Mouse (Mus musculus) heart, embryonic 16.5 days (tissue): ENCODE results near the gene Ube2ql1. TPM values are rescaled to one million over a fixed set of nuclear protein-coding genes. Genes with fewer than 3 reads are reported as not detected.
A peak's percentile ranks its signal among the peaks of the same experiment; 100 is the strongest.

Source experiments
- ATAC-seq: fragments of 200-750 bp; cut with Nextera tagmentation; replicated peaks from 2 replicates; pipeline ENCODE4 v1.8.0; 2017; ENCODE audit warnings: moderate number of reproducible peaks; ENCODE audit not compliant: insufficient read depth, low FRiP score; ENCODE audit errors: extremely low read depth
- H3K27ac ChIP-seq: fragments of 300-500 bp; sonication (generic); 2 replicates; pipeline ENCODE4 v1.5.1; 2014; ENCODE audit warnings: mild to moderate bottlenecking, low read length, control low read depth, moderate library complexity
- H3K27me3 ChIP-seq: fragments of 300-500 bp; sonication (generic); 2 replicates; pipeline ENCODE4 v1.6.1; 2014; ENCODE audit warnings: low read length, mixed read lengths; ENCODE audit not compliant: control insufficient read depth, insufficient read depth
- H3K36me3 ChIP-seq: fragments of 300-500 bp; sonication (generic); 2 replicates; pipeline ENCODE4 v1.6.1; 2014; ENCODE audit not compliant: control insufficient read depth, insufficient read depth
- H3K4me1 ChIP-seq: fragments of 300-500 bp; sonication (generic); 2 replicates; pipeline ENCODE4 v1.6.1; 2014; ENCODE audit warnings: low read length, mixed read lengths; ENCODE audit not compliant: control insufficient read depth, insufficient read depth
- H3K4me2 ChIP-seq: fragments of 300-500 bp; sonication (generic); 2 replicates; pipeline ENCODE4 v1.6.1; 2014; ENCODE audit warnings: low read depth, mild to moderate bottlenecking, control low read depth, low read length
- H3K4me3 ChIP-seq: fragments of 300-500 bp; sonication (generic); 2 replicates; pipeline ENCODE4 v1.5.1; 2014; ENCODE audit warnings: mild to moderate bottlenecking, control low read depth, low read length
- H3K9ac ChIP-seq: fragments of 300-500 bp; sonication (generic); 2 replicates; pipeline ENCODE4 v1.6.1; 2014; ENCODE audit warnings: low read length, control low read depth
- H3K9me3 ChIP-seq: fragments of 300-500 bp; sonication (generic); replicated peaks from 2 replicates; pipeline ENCODE4 v1.6.1; 2016; ENCODE audit warnings: low read length; ENCODE audit not compliant: control insufficient read depth
- WGBS: fragments of 180-500 bp; shearing (Covaris S2); extraction: QIAGEN DNeasy Blood & Tissue Kit; methylation state at CpG from one replicate; pipeline ENCODE4 v1.1.7; 2014; 5-methylcytosine and 5-hydroxymethylcytosine counted together
- polyA plus RNA-seq: library from polyadenylated mRNA; unstranded; fragments of >200 nt; fragmentation: Nextera tagmentation; extraction: Ambion mirVana; gene quantifications from 2 replicates; pipeline ENCODE4 v1.2.1, GENCODE M21; 2015

Ube2ql1 gene
- polyA plus RNA-seq, 1 experiment from 2014 or later: 0.66 TPM

GRCm38 (mm10) chr13:69752875-69753274, 13.2 kb upstream of the Ube2ql1 start:
- no peak overlapping the region for H3K4me2 ChIP-seq
- no peaks in the 10 kb centered on the region for H3K27me3 ChIP-seq
- H3K9me3 ChIP-seq: no peaks in the 10 kb centered on the region
- no peaks in the 10 kb centered on the region for H3K4me1 ChIP-seq
- H3K27ac ChIP-seq: no peak overlapping the region
- WGBS: 74% methylated on average over 2 of the region's 2 CpGs
- no peaks in the 10 kb centered on the region for H3K36me3 ChIP-seq
- no peak overlapping the region for H3K9ac ChIP-seq
- ATAC-seq: no peak
- no peak overlapping the region for H3K4me3 ChIP-seq

DNA sequence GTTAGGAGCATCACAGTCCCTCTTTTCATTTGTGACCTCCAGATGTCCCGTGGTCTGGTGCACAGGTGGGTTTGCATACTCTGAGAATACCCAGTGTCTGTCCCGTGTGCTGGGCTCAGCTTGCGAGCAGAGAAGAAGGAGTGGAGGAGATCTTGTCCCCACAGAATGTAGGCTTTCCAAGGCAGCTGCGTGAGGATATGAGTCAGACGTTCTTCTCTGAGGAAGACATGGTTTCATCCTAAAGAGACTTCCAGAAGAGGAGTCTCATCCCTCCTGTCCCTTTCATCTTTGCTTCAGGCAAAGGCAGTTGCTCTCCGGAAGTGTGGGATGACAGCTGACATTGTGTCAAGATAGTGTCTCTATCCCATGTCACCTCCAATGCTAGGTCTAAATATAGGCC, 11.8 kb upstream of the Ube2ql1 start:
- ATAC-seq: no peak
- Histone ChIP-seq H3K9me3 (no peaks in the 10 kb centered on the region), H3K27me3 (no peaks in the 10 kb centered on the region), H3K4me1 (no peaks in the 10 kb centered on the region), H3K4me3 (no peak overlapping the region), H3K27ac (no peak overlapping the region), H3K4me2 (no peak overlapping the region; the same call in 1 of the 2 replicates), H3K36me3 (no peaks in the 10 kb centered on the region), H3K9ac (no peak overlapping the region)
- 59% methylated on average over 6 of the region's 6 CpGs for WGBS

DNA sequence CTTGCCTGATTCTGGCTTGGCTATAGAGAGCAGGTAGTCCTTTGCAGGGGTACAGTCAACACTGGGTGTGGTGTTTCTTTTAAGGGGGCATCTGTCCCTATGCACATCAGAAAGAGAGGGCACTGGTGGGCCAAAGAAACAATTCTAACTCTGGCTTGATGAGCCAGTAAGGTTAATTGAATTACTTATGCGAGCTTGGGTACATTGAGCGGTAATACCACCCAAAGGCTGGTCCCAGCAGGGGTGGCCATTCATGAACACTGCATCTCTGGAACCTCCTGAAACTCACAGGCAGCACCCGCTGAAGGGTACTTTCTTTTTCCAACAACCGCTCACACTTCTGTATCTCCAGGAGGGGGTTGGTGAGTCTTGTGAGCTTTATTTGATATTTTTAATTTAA, 9.1 kb upstream of the Ube2ql1 start:
- H3K9me3 ChIP-seq: no peaks in the 10 kb centered on the region
- 82% methylated on average over 4 of the region's 4 CpGs for WGBS
- no peaks in the 10 kb centered on the region for H3K4me1 ChIP-seq
- H3K27me3 ChIP-seq: no peaks in the 10 kb centered on the region
- H3K4me3 ChIP-seq: no peak overlapping the region
- H3K36me3 ChIP-seq: no peaks in the 10 kb centered on the region
- no peak for ATAC-seq
- H3K9ac ChIP-seq: no peak overlapping the region
- no peak overlapping the region for H3K27ac ChIP-seq
- no peak overlapping the region for H3K4me2 ChIP-seq

GRCm38 (mm10) chr13:69740331-69741285, 919 bp upstream of the Ube2ql1 start:
- 2% methylated on average over 29 of the region's 29 CpGs for WGBS
- H3K27me3 ChIP-seq: peaks cover 48% of the 10 kb centered on the region

DNA sequence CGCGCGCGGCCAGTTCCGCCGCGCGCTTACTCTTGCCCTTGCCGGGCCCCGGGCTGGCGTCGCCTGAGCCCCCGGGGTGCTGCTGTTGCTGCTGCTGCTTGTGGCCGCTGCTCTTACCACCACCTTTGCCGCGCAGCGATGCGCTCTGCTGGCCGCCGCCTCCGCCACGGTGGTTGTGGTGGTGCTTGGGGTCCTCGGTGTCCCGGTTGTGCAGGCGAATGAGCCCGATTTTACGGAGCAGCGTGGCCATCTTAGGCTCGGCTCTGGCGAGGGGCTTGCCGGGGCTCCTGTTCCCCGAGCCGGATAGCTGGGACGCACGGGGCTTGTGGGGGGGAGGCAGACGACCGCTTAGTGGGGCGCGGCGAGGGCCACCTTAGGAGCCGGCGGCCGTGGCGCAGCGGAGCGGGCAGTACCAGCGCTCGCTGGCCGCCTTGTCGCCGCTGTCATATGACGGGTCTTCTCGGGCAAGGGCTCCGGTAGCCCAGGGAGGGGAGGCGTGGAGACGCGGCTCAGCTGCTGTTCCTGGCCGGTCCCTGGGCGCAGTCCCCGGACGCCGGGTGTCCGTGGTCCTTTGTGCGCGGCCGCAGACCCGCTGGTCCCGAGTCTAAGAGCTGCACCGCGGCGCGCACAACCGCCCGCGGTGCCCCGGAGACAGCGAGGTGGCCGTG, 464 bp downstream of the Ube2ql1 start:
- peaks cover 51% of the 10 kb centered on the region for H3K27me3 ChIP-seq
- under 1% methylated on average over 78 of the region's 78 CpGs for WGBS
- no peak overlapping the region for H3K27ac ChIP-seq

More at GRCm38 (mm10) chr13:69740331-69741285, 919 bp upstream of the Ube2ql1 start:
- Histone ChIP-seq H3K27ac (no peak overlapping the region), H3K36me3 (no peaks in the 10 kb centered on the region), H3K9me3 (no peaks in the 10 kb centered on the region), H3K9ac (peak overlapping the region; percentile 52), H3K4me1 (peaks cover 11% of the 10 kb centered on the region; the same call in 1 of the 2 replicates), H3K4me3 (peak overlapping the region; percentile 70), H3K4me2 (peak overlapping the region; percentile 96)
- ATAC-seq: peak; percentile 45; the same call in 1 of the 2 replicates

GRCm38 (mm10) chr13:69738461-69738971, 1.2 kb downstream of the Ube2ql1 start:
- Histone ChIP-seq H3K4me3 (peak overlapping the region; percentile 70), H3K27ac (no peak overlapping the region), H3K9me3 (no peaks in the 10 kb centered on the region), H3K27me3 (peaks cover 51% of the 10 kb centered on the region), H3K36me3 (no peaks in the 10 kb centered on the region), H3K4me1 (peaks cover 11% of the 10 kb centered on the region; the same call in 1 of the 2 replicates), H3K4me2 (peak overlapping the region; percentile 96), H3K9ac (peak overlapping the region; percentile 13; the same call in 1 of the 2 replicates)
- 1% methylated on average over 40 of the region's 40 CpGs for WGBS
- no peak for ATAC-seq

More for the DNA sequence above, 464 bp downstream of the Ube2ql1 start:
- peak overlapping the region; percentile 74 for H3K9ac ChIP-seq
- peak overlapping the region; percentile 70 for H3K4me3 ChIP-seq
- peak; percentile 30 for ATAC-seq
- H3K36me3 ChIP-seq: no peaks in the 10 kb centered on the region
- H3K4me1 ChIP-seq: peaks cover 11% of the 10 kb centered on the region; the same call in 1 of the 2 replicates
- no peaks in the 10 kb centered on the region for H3K9me3 ChIP-seq
- peak overlapping the region; percentile 96 for H3K4me2 ChIP-seq

DNA sequence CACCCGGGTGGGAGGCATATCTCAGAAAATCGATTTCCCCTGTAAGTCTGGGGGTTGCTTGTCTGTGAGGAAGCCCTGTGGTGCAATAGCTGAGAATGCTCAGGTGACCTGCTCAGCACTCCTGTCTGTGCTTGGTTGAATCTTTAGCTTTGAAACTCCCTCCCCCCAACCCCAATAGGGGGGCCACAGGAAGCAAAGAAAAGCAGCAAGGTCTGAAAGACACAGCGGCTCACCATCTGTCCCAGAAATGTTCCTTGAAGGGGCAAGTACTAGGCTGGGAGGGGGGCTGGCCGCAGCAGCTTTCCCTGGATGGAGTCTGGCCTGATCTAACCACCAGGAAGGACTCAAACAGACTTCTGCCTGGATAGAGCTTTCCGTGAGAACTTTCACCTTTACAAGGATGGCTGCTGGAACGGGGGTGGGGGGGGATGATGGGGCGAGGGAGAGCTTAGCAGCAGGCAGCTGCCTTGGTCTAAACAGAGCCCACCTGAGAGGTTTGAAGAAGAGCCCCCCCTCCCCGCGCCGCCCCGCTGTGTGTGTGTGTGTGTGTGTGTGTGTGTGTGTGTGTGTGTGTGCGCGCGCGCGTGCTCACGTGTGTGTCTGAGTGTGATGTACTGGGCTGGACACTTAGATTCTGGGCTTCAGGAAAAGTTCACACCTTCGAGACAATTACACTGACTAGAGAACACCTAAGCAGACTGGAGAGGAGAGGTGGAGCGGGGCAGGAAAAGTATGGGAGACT, 2.1 kb downstream of the Ube2ql1 start:
- no peak overlapping the region for H3K27ac ChIP-seq
- no peaks in the 10 kb centered on the region for H3K36me3 ChIP-seq
- 20% methylated on average over 15 of the region's 19 CpGs for WGBS
- H3K9me3 ChIP-seq: no peaks in the 10 kb centered on the region
- no peak overlapping the region for H3K9ac ChIP-seq
- H3K4me2 ChIP-seq: peak overlapping the region; percentile 96
- peaks cover 11% of the 10 kb centered on the region; the same call in 1 of the 2 replicates for H3K4me1 ChIP-seq
- ATAC-seq: no peak
- peak overlapping the region; percentile 9; the same call in 1 of the 2 replicates for H3K4me3 ChIP-seq
- H3K27me3 ChIP-seq: peaks cover 51% of the 10 kb centered on the region

DNA sequence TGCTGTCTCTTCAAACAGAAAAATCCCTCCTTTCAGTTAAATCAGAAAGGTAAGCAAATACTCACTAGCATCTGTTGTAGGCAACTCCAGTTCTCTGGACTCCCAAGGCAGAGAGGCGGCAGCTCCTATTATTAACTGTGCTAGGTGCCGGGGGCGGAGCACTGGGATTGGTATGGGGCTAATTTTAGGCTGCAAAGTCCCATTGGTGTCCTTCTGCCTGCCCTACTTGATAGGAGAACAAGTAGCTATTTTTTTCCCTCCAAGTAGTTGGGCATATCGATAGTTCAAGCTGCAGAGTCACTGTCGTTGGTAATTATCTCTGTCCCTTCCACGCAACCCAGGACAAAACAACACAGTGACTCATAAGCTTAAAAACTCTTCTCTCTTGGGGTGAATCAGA, 7.1 kb downstream of the Ube2ql1 start:
- 51% methylated on average over 6 of the region's 6 CpGs for WGBS
- peak; percentile 73; the same call in 1 of the 2 replicates for ATAC-seq
- Histone ChIP-seq H3K4me2 (peak overlapping the region; percentile 35), H3K9ac (no peak overlapping the region), H3K36me3 (no peaks in the 10 kb centered on the region), H3K27me3 (peaks cover 23% of the 10 kb centered on the region), H3K4me3 (peak overlapping the region; percentile 1; the same call in 1 of the 2 replicates), H3K27ac (peak overlapping the region; percentile 7; the same call in 1 of the 2 replicates), H3K4me1 (peaks cover 5% of the 10 kb centered on the region), H3K9me3 (no peaks in the 10 kb centered on the region)
